Mouse (Mus musculus) inflammation-experienced regulatory T-cells, adult 6 months (primary cell): Measurements from ENCODE around the gene Crtc1. TPM values are rescaled to one million over a fixed set of nuclear protein-coding genes. Genes with fewer than 3 reads are reported as not detected.

Experiments used
- ATAC-seq: one replicate; pipeline ENCODE4 v1.8.0; 2017
- polyA plus RNA-seq, 3 experiments: library from polyadenylated mRNA; unstranded; fragments of 100-300 nt; shearing (Covaris generic); gene quantifications; one replicate each; pipeline ENCODE4 v1.2.1; 2017

Crtc1 gene
- polyA plus RNA-seq, 3 experiments from 2014 or later, result 5.0 to 8.7 (median 7.2) TPM

DNA sequence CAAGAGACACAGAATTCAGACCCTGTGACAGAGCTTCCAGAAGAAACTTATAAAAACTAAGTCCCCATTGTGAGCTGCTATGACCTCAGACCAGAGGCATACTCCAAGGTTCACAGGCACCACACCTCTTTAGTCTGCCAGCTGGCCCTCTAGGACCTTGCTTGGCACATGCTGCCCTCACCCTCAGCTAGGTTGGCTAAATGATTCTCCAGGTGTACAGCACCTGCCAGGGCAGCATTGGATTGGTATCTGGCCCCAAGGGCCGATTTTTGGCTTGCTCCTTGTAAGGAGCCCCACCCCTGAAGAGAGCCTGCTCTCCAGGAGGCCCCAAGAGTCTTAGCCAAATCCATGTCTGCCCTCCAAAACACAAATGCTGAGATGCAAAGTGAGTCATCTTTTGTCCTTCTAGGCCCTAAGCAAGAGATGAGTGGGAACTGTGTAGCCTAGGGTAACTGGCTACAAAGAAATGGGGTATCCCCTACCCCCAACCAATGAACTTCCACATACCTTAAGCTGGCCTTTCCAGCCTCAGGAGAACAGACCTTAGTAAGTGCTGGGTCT, 91.4 kb downstream of the Crtc1 start:
- ATAC-seq, result no peak

- ATAC-seq, result no peak
Observed at GRCm38 (mm10) chr8:70347443-70347842, 91.9 kb downstream of the Crtc1 start.

DNA sequence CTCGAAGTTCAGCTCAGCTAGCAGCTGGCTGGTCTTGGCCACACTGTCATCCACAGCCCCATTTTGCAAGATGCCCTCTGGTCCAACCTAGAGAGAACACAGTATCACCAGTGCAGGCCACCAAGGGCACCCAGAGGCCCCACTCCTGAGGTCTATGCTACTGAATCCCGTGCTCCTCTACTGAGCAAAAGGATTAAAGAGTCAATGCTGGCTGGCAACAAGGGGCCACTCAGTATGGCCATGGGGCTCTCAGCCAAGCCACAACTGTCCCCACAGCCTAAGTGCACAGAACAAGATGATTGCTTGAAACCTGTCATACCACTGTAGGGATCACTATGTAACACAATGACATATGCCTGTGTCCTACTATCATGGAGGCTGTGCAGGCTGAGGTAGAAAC, 95.1 kb downstream of the Crtc1 start:
- no peak for ATAC-seq

GRCm38 (mm10) chr8:70343696-70344095, 95.7 kb downstream of the Crtc1 start:
- ATAC-seq, result no peak

DNA sequence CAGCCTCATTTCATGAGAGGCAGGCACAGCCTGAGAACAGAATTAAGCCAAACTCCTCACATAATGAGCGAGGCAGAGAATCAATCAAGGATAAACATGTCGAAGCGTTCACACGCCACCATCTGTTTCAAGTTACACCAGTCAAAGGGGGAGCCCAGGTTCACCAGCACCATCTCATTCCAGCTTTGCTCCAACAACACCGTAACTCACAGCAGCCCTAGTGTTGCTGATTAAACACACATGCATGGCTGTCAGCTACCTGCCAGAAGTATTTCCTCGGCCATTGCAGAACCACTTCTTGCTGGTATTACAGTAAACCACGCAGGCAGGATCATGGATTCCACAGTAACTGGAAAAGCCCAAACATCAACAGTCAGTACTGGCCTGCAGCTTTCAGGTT, 96.3 kb downstream of the Crtc1 start:
- ATAC-seq, result no peak

- ATAC-seq, result no peak
Observed at GRCm38 (mm10) chr8:70342007-70342406, 97.4 kb downstream of the Crtc1 start.

DNA sequence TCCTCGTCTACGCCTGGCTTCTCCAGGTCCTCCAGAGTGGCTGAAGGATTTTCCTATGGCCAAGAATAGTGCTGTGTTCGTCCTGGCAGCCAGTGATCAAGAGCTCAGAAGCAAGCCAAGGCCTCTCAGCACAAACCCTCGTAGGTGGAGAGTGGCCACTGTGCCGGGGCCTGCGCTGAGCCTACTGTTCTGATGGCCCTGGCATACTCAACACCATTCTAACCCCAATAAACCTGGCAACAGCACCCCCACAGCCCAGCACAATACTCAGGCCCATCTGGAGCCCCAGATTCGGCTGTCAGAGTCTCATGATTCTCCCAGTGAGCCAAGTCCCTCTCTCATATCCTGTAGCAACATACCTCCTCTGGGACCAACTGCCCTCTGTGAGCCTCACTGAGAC, 98.7 kb downstream of the Crtc1 start:
- ATAC-seq, result no peak

DNA sequence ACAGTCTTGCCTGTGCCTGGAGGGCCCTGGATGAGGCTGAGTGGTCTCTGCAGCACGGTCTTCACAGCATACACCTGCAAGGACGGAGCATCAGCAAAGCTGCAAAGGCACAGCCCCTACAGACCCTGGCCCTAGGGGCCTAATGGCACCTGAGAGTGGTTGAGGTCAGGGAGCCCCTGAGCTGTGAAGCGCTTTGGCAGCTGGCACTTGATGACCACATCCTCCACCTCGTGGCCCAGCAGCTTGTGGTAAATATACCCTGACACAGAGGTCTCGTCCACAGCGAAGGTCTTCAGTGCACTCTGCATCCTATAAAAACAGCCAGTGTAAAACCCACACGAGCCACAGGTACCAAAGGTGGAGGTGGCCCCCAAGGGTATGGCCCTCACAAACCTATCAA, 100.4 kb downstream of the Crtc1 start:
- no peak for ATAC-seq

DNA sequence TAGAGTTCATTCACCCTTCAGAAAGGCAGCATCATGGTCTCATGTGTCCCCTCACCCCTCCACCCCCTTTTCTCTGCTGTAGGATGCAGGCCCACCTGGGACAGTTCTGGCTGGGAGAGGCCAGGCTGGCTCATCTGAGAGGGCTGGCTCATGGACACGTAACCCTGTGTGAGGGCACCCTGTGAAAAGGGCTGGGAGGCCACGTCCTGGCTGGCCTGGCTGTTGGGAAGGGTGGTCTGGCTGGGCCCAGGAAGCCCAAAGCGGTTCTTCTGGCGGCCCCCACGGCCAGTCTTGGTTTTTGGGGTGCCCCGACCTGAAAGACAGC, 106.5 kb downstream of the Crtc1 start:
- ATAC-seq, result no peak

Other genes with a start within 250 kb of the Crtc1 start
- 10 to 100 TPM in 2 of 3 experiments, 1 to 10 TPM in 1; 5.1 to 15.7 (median 11.2) TPM for gene Slc25a42, start 227.3 kb downstream of the Crtc1 start, polyA plus RNA-seq
- 10 to 100 TPM; 12.6 to 23.3 (median 20.8) TPM for gene Sugp2, start 205.4 kb downstream of the Crtc1 start, polyA plus RNA-seq
- gene Armc6, start 205.1 kb downstream of the Crtc1 start, polyA plus RNA-seq, result 1 to 10 TPM; 6.0 to 9.0 (median 6.4) TPM
- gene Homer3, start 156.8 kb downstream of the Crtc1 start, polyA plus RNA-seq, result under 1 TPM in 2 of 3 experiments, not detected in 1; 0.39 to 0.81 TPM
- gene Ddx49, start 137.1 kb downstream of the Crtc1 start, polyA plus RNA-seq, result 10 to 100 TPM; 46.0 to 58.6 (median 51.4) TPM
- 100 to 1,000 TPM; 303 to 304 (median 304) TPM for gene Cope, start 137.1 kb downstream of the Crtc1 start, polyA plus RNA-seq
- gene Cers1, start 123.8 kb downstream of the Crtc1 start, polyA plus RNA-seq, result not detected
- gene Gdf1, start 109.8 kb downstream of the Crtc1 start, polyA plus RNA-seq, result under 1 TPM in 2 of 3 experiments, not detected in 1; 0.41 to 0.55 TPM
- 10 to 100 TPM; 13.6 to 17.4 (median 14.2) TPM for gene Upf1, start 86.3 kb downstream of the Crtc1 start, polyA plus RNA-seq
- under 1 TPM in 2 of 3 experiments, not detected in 1; 0.24 to 0.40 TPM for gene Comp, start 66.0 kb downstream of the Crtc1 start, polyA plus RNA-seq
- 10 to 100 TPM in 1 of 3 experiments, 1 to 10 TPM in 2; 6.5 to 10.4 (median 8.8) TPM for gene Klhl26, start 37.4 kb upstream of the Crtc1 start, polyA plus RNA-seq
- gene Tmem59l, start 47.8 kb upstream of the Crtc1 start, polyA plus RNA-seq, result under 1 TPM in 1 of 3 experiments, not detected in 2; 0.47 TPM
- not detected for gene Crlf1, start 53.6 kb upstream of the Crtc1 start, polyA plus RNA-seq
- gene Rex1bd, start 67.2 kb upstream of the Crtc1 start, polyA plus RNA-seq, result 10 to 100 TPM; 67.7 to 85.1 (median 84.4) TPM
- 1,000 to 10,000 TPM; 2,608 to 4,221 (median 3,776) TPM for gene Uba52, start 71.2 kb upstream of the Crtc1 start, polyA plus RNA-seq
- gene Fkbp8, start 88.1 kb upstream of the Crtc1 start, polyA plus RNA-seq, result 100 to 1,000 TPM; 133 to 156 (median 138) TPM
- gene Kxd1, start 88.4 kb upstream of the Crtc1 start, polyA plus RNA-seq, result 100 to 1,000 TPM; 138 to 187 (median 180) TPM
- 10 to 100 TPM; 30.5 to 37.0 (median 35.6) TPM for gene Ell, start 99.9 kb upstream of the Crtc1 start, polyA plus RNA-seq
- gene Isyna1, start 154.8 kb upstream of the Crtc1 start, polyA plus RNA-seq, result 10 to 100 TPM; 27.6 to 32.6 (median 31.7) TPM
- gene Ssbp4, start 169.3 kb upstream of the Crtc1 start, polyA plus RNA-seq, result 10 to 100 TPM in 2 of 3 experiments, 1 to 10 TPM in 1; 2.6 to 16.2 (median 14.7) TPM
- 1 to 10 TPM in 1 of 3 experiments, under 1 TPM in 2; 0.47 to 3.8 (median 0.71) TPM for gene Lrrc25, start 176.6 kb upstream of the Crtc1 start, polyA plus RNA-seq
- gene Gdf15, start 192.9 kb upstream of the Crtc1 start, polyA plus RNA-seq, result not detected
- gene Pgpep1, start 220.8 kb upstream of the Crtc1 start, polyA plus RNA-seq, result 1 to 10 TPM; 3.8 to 6.4 (median 4.8) TPM
- 100 to 1,000 TPM in 1 of 3 experiments, 10 to 100 TPM in 2; 79.0 to 128 (median 97.8) TPM for gene Lsm4, start 233.7 kb upstream of the Crtc1 start, polyA plus RNA-seq